Mouse (Mus musculus) T-helper 2 cell (primary cell): ENCODE results near the gene Tmco2.
"Not testable (repeated sequence)": the region's sequence is repeated elsewhere in the genome, so short reads cannot be mapped to it uniquely, and the experiment has no call there.

Experiments
- in situ Hi-C: fragments of 300-600 bp; cut with MboI, MseI; formaldehyde crosslinking; loops from one replicate; pipeline ENCODE4 v1.15.1; 2025; ENCODE audit warnings: high pct_unique_total_duplicates

Tmco2 gene

DNA sequence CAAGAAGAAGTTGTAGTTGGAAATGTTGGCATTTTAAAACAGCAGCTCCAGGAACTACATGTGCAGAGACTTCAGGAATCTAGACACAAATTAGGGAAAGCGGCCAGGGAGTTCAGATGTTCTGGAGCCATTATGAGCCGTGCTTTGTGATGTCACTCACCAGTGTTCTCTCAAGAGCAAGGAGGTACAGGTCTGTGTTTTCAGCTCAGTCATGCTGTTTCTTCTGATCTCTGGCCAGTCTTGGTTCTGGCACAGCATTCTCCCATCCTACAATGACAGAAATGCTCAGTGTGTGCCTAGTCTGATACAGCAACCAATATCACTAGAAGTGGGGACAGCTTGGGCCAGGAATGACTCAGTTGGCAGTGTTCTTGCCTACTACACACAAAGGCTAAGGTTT lies at the start of gene Tmco2:
TSS of gene Tmco2 (minus strand) at position 101 of the 400 bp plus-strand sequence.
- in situ Hi-C loops: no loop called here

DNA sequence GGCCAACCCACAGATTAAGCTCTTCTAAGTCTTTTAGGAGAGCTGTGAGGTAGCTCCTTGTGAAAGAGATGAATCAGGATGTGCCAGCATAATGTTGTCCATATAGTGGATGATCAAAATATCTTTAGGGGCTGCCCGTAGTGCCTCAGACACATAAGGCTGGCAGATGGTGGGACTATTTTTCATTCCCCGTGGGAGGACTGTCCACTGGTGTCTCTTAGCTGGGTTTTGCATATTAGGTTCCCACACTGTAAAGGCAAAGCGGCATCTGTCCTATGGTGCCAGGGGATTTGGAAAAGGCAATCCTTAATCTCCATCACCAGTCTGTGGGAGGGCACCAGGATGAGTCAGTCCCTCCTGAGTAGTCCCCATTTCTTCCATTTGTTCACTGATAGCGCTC lies 5.7 kb downstream of the Tmco2 start:
- in situ Hi-C loops: no loop called here

- in situ Hi-C loops: loop anchor here (5.0 to 10.0 kb wide), 2 partner anchors 71 to 127 kb away; no protein-coding TSS in a partner anchor
Observed at GRCm38 (mm10) chr4:121097650-121098378, 11.2 kb downstream of the Tmco2 start, which contains the start of gene Zmpste24. Zmpste24 (minus strand) TSS chr4:121098241.

DNA sequence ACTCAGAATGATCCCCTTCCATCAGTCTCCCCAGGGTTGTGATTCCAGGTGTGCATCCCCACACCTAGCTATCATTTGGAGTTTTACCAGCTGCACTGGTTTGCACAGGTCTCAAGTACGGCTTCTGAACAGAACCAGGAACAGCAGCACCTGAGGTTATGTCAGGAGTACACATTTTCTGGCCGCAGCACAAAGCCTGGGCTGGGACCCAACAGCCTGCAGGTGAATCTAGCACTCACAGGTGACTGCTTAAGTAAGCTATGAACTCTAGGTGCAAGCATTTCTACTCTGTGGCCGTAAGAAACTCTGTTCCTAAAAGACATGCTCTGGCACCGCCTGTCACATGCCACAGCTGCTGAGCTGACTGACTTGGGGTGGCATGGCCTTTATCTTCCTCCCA lies 18.8 kb downstream of the Tmco2 start:
- in situ Hi-C loops: loop anchor here (10.0 kb wide), 1 partner anchor 135 kb away; no protein-coding TSS in a partner anchor

GRCm38 (mm10) chr4:121088696-121089095 lies 20.3 kb downstream of the Tmco2 start:
- in situ Hi-C loops: no loop called here

DNA sequence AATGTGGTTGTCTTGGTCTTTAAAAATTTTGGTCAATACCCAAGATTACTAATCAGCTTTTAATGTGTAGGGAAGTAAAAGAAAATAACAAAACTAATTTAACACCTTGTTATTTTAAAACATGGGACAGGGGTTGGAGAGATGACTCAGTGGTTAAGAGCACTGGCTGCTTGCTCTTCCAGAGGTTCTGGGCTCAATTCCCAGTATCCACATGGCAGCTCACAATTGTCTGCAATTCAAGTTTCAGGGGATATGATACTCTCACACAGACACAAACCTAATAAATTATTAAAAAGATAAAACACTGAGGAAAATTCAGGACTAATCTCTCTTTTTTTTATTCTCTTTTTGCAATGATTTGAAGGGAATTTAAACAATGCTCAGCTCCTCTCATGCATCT lies 24.5 kb downstream of the Tmco2 start:
- in situ Hi-C loops: no loop called here

- in situ Hi-C loops: no loop called here
Observed at GRCm38 (mm10) chr4:121080395-121080794, 28.6 kb downstream of the Tmco2 start.

- in situ Hi-C loops: no loop called here
Observed at GRCm38 (mm10) chr4:121077915-121078646, 30.9 kb downstream of the Tmco2 start.

GRCm38 (mm10) chr4:121074250-121074649 lies 34.8 kb downstream of the Tmco2 start:
- in situ Hi-C loops: no loop called here

DNA sequence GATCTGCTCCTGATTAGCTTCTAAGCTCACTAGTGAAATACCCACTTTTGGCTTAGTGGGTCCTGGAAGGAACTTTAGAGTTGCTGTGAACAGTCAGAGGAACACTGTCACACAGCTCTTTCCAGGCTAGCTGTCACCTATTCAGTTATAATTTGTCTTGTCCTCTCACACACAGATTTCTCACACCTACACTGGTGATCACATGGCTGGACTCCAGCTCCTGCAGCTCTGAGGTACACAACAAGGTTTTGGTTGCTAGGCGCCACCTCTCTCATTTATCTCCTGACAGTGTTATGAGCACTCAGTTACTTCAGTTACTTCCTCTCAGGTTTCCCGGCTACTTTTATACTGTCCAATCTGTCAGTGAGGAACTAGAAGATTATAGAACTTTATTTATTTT lies 43.7 kb downstream of the Tmco2 start:
- in situ Hi-C loops: no loop called here

- in situ Hi-C loops: not testable (repeated sequence)
Observed at GRCm38 (mm10) chr4:121059218-121059617, 49.8 kb downstream of the Tmco2 start.

DNA sequence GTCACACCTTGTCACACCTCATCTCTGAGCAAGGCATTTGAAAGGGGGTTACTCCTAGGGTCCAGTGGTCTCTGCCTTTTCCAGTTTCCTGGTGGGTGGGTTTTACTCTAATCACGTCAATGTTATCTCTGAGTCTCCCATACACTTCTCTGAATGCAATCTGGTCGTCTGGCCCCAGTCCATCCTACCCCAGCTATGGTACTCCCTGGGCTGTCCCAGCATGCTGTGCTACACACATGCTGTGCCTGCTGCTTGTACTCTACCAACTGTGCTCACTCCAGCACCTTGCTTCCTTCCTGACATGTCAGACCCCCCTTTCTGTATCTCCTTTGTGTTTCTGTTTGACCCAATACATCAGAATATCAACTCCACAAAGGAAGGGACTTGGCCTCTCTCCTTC lies 52.0 kb downstream of the Tmco2 start:
- in situ Hi-C loops: no loop called here

- in situ Hi-C loops: no loop called here
Observed at GRCm38 (mm10) chr4:121056342-121056741, 52.7 kb downstream of the Tmco2 start.
